Mouse (Mus musculus) heart, postnatal 0 days (tissue): ENCODE measurements around the gene Cacna2d2.

Source experiments
- CTCF ChIP-seq: IDR thresholded peaks from 2 replicates; pipeline ENCODE4 v1.5.1; 2016; ENCODE audit warnings: antibody characterized with exemption, control low read depth, low read depth
- EP300 ChIP-seq: IDR thresholded peaks from 2 replicates; pipeline ENCODE4 v1.6.1; 2016; ENCODE audit warnings: antibody characterized with exemption, low read depth

DNA sequence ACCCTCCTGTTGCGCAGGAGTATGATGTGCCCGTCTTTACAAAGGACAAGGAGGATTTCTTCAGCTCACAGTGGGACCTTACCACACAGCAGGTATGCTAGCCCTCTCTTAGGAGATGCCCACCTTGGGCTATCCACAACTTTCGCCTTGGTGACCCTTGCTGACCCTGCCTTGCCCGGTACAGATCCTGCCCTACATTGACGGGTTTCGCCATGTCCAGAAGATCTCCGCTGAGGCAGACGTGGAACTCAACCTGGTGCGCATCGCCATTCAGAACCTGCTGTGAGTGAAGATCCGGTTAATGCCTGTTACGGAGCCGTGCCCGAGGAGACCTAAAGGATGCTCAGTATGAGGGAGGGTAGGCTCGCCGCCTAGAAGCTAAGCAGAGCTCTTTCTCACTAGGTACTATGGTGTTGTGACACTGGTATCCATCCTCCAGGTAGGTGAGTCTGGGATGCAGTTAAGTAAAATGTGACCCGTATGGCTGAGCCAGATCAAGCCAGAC lies 144.8 kb downstream of the Cacna2d2 start:
- TF ChIP-seq CTCF (no peak), EP300 (no peak)
